Mouse (Mus musculus) testis, adult 2 months (tissue): ENCODE data around the gene Ehf.

Experiments
- CTCF ChIP-seq: fragments of 200-500 bp; IDR thresholded peaks from 2 replicates; pipeline ENCODE4 v1.5.1; 2012; ENCODE audit warnings: low read depth, mild to moderate bottlenecking, inconsistent platforms, low read length, moderate library complexity; ENCODE audit not compliant: control insufficient read depth, insufficient read depth, insufficient replicate concordance
- POLR2A ChIP-seq: fragments of 200-500 bp; IDR thresholded peaks from 2 replicates; pipeline ENCODE4 v1.6.1; 2012; ENCODE audit warnings: low read depth, mild to moderate bottlenecking, inconsistent platforms, low read length, moderate library complexity; ENCODE audit not compliant: control insufficient read depth

- TF ChIP-seq CTCF (no peak), POLR2A (no peak)
These were observed 28.3 kb downstream of the Ehf start for GRCm38 (mm10) chr2:103274803-103275202.
